Mouse (Mus musculus) neural tube, embryonic 10.5 days (tissue): ENCODE results near the gene Mroh8.
"Not testable (repeated sequence)": the region's sequence is repeated elsewhere in the genome, so short reads cannot be mapped to it uniquely, and the experiment has no call there.

Source experiments
- DNase-seq: peaks from one replicate; pipeline ENCODE4 v3.0.0-alpha.2; 2017; ENCODE audit warnings: low spot score; ENCODE audit errors: extremely low spot score

The Mroh8 gene

DNA sequence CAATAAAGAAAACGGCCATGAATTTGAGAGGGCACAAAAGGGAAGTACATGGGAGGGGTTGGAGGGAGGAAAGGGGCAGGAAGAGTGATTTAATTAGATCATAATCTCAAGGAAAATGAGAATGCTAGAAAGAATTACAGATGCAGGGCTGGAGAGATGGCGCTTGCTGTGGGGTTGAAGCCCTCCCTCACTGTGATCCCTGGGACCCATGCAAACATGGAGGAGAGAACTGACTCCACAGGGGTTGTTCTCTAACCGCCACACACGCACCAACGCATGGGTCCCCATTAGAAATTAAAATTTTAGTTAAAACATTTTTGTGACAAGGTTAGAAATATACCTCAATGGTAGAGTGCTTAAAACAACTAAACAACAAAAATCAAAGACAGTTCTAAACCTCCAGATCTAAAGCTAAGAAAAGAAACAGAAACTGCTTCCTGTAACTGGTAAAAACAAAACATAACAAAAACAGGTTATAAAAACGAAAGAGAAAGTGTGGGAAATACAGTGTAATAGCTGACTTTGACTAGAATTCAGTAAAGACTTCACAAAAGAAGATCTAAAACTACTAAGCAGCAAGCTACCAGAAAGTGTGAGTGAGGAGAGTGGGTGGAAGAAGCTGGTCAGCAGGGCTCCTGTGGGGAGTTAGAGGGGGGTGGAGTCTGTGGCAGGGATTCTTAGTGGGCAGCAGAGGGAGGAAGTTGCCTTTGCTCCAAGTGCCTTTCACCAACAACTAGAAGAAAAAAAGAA lies 78.1 kb downstream of the Mroh8 start:
- DNase-seq, result no peak

DNA sequence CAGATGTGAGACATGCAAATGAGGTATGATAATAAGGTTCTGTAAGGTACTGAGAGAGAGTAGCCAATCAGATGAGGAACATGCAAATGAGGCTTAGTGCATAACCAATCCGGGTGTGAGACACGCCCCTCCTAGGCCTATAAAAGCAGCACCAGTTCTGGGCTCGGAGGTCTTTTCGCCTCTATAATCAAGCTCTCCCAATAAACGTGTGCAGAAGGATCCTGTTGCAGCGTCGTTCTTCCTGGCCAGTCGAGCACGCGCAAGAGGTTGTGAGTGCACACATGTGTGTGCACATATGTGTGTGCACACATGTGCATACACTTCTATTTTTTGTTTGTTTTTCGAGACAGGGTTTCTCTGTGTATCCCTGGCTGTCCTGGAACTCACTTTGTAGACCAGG lies 80.9 kb downstream of the Mroh8 start:
- not testable (repeated sequence) for DNase-seq

DNA sequence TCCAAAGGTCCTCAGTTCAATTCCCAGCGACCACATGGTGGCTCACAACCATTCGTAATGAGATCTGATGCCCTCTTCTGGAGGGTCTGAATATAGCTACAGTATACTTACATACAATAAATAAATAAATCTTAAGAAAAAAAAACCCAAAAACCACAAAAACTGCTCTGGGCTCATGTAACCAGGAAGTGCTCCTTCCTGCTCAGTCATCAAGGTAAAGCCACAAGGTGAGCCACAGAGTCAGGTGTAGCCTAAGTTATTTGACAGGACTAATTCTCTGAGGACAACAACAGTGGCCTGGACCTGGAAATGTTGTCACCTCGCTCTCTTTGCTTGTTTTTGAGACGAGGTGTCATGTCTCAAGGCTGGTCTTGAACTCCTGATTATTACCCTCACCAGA lies 88.7 kb downstream of the Mroh8 start:
- DNase-seq, result no peak

DNA sequence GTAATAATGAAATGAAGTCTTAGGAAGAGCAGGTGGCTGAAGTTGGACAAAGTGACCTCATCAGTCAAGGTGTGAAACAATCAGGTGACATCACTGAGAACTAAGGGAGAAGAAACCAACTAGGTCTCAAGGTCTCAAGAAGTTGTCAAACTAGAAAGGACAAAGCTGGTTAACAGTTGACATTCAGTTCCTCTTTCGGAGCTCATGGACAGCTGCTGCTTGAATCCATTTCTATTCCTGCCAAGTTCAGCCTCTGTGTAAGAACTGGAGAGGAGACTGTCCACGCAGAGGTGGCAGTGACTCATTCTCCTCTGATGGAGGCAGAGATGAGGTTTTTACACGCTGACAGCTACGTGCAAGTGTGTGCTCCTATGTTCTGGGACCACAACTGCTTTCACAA lies 92.1 kb downstream of the Mroh8 start:
- DNase-seq, result no peak

DNA sequence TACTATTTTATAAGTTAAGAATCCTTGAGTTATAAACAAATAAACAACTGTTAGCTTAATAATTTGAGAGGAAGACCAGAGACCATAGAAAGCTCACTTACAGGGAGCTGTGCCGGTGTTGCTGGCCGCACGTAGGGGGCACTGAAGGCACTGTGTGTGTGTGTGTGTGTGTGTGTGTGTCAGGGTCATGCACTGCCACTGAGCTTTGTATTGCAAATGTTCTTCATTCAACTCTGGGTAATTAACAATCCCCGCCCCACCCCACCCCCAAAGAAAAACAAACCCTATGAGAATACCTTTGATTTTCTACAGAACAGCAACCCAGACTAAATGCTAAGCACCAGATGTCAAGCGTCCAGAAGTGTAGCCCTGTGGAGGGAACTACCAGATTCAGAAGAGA lies 92.8 kb downstream of the Mroh8 start:
- DNase-seq, result no peak

DNA sequence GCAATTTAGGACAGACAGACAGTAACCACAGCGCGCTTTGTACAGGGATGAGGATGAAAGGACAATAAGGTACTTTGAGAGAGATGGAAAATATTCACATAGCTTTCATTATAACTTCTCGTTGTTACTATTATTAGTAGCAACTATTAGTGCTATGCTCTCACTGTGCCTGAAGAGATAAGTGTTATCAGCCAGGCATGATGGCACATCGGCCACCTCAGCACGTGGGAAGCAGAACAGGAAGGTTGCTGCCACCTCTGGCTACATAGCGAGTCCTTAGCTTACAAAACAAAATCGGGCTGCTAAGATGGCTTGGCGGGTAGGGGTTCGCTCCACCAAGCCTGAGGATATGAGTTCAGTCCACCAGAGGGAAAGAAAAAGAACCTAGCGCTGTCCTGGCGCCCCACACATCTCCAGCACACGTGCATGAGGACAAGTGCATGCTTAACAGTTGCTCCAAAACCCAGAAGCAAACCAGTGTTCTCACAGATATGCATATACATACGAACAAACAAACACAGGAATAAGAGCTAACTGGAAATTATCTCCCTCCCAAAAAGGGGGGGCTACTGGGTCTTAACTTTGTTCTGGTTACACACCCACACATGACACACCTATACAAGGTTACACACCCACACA lies 94.2 kb downstream of the Mroh8 start:
- DNase-seq, result no peak

DNA sequence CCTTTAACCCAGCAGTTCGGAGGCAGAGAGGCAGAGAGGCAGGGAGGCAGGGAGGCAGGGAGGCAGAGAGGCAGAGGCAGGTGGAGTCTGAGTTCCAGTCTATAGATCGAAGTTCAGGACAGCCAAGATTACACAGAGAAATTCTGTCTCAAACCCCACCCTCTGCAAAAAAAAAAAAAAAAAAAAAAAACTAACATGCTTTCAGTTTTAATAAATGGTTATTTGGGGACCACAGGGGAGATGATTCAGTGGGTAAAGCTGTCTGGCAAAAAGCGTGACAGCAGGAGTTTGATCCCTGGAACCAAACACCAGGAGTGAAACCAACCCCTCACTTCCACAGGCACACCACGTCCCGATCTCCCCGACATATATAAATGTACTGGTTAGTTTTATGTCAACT lies 101.2 kb downstream of the Mroh8 start:
- no peak for DNase-seq

DNA sequence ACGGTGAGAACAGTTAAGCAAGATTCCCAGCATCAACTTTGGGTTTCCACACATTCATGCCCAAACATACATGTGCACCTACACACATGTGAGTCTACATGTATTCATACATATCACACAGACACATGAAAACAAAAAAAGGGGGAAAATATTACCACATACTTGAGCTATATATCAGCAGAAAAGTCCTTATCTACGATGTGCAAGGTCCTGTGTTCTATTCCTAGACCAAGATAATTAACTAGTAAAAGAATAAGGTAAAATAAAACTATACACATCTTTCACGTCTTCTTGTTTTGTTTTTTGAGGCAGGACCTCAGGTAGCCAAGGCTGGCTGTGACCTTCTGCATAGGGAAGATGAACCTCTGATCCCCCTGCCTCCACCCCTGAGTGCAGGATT lies 103.1 kb downstream of the Mroh8 start:
- no peak for DNase-seq

DNA sequence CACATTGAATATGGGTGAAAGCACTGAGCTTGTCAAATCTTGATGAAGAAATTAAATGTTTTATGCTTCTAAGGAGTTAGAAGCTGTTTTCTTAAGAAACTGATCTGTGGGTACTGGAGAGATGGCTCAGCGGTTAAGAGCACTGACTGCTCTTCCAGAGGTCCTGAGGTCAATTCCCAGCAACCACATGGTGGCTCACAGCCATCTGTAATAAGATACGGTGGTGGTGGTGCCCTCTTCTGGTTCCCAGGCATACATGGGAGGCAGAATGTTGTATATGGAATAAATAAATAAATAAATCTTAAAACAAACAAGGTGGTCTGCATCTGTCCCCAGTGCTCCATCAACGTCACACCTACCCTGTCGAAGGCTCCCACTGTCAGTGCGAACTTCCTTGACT lies 104.9 kb downstream of the Mroh8 start:
- no peak for DNase-seq

DNA sequence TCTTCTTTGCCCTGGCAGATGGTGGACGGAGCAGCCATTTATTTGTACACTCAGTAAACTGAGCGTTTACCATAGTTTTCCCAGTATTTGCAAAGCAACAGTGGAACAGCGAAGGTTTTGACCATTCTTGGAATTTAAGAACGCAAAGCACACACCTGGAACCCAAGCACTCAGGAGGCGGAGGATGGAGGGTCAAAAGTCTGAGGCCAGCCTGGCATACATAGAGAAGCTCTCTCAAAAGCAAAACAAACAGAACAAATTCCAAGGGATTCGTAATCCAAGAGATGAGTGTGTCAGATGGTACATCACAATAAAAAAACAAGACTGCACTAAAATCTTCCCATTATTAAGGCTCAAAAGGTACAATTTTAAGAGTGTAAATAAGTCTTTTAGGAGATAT lies 105.8 kb downstream of the Mroh8 start:
- DNase-seq, result no peak

DNA sequence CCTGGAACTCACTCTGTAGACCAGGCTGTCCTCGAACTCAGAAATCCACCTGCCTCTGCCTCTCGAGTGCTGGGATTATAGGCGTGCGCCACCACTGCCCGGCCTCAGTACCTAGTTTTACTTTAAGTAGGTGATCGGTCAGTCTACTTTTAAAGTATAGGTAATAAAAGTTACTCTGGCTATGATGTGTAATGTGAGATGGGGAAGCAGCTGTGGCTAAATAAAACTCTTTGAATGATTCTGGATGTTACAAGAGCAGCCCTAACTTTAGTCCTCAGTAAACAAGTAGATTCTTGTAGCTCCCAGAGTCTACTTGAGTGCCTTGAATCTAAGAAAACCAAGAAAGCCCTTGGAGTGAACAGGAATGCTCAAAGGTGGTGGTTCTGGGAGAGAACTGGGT lies 106.4 kb downstream of the Mroh8 start:
- DNase-seq, result no peak

DNA sequence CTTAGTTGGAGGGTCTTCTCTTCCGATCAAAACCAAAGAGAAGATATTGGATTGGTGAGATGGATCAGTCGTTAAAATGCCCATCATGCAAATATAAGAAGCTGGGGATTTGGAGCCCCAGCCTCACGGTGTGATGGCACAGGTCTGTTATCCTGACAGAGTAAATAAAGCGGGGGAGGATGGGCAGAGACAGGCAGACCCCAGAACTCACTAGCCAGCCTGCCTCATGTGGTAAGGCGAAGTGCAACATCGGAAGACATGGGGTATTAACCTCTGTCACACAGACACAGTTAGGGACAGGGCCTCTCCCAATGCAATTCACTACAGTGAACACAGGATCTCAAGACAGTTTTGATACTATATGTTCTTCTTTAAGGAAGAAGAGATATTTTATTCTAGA lies 108.7 kb downstream of the Mroh8 start:
- no peak for DNase-seq

DNA sequence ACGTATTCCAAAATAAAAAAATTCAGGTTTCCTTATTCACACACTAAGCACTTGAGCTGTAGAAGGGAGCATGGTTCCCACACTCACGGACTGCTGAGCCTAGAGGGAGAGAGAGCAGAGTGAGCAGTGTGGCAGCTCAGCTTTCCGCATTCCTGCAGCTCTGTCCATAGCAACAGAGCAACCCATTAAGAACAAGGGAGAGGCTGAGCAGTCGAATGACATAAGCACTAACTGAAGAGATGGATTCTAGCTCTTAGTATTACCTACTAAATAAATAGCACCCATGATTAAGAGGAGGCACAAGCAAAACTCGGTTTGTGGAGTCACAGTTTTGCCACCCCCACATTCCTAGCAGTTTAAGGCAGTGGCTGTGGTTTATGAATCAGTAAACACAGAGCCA lies 109.2 kb downstream of the Mroh8 start:
- DNase-seq, result peak; percentile 25

DNA sequence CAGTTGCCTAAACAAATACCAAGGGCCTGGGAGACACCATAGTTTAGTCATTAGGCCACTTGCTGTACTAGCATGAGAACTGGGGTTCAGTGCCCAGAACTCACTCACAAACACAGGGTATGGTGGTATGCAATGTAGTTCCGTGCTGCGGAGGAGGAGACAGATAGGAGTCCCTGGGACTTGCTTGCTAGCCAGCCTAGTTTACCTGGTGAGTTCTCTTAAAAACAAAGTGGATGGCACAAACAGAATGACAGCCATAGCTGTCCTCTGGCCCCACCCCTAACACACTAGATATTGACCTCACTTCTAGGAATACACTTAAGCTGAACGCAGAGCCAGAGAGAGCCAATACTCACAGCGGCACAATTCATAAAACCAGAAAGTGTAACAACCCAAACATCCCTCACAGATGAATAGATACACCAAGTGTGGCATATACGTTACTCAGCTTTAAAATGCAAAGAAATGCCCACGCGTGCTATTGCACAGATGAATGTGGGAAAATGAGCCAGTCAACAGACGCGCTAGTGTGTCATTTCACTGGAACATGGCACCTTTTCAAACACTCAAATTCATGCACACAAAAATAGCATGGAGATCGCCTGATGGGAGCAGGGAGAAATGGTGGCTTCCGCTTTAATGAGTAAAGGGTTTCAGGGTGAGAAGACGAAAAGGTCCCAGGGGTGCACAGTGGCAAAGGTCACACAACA lies 112.8 kb downstream of the Mroh8 start:
- no peak for DNase-seq

DNA sequence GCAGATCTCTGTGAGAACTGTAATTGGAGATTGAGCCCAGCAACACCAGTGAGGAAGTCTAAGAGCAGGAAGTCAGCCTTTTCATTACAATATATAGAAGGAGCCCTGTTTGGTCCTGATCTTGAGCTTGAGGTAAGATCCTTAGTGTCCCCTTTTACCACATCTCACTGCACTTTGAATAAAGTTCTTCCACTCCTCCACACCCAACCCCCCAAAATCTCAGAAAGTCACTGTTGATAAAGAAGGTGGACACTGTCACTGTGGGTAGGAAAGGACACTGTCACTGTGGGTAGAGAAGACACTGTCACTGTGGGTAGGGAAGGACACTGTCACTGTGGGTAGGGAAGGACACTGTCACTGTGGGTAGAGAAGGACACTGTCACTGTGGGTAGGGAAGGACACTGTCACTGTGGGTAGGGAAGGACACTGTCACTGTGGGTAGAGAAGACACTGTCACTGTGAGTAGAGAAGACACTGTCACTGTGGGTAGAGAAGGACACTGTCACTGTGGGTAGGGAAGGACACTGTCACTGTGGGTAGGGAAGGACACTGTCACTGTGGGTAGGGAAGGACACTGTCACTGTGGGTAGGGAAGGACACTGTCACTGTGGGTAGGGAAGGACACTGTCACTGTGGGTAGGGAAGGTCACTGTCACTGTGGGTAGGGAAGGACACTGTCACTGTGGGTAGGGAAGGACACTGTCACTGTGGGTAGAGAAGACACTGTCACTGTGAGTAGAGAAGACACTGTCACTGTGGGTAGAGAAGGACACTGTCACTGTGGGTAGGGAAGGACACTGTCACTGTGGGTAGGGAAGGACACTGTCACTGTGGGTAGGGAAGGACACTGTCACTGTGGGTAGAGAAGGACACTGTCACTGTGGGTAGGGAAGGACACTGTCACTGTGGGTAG lies 113.8 kb downstream of the Mroh8 start:
- not testable (repeated sequence) for DNase-seq

DNA sequence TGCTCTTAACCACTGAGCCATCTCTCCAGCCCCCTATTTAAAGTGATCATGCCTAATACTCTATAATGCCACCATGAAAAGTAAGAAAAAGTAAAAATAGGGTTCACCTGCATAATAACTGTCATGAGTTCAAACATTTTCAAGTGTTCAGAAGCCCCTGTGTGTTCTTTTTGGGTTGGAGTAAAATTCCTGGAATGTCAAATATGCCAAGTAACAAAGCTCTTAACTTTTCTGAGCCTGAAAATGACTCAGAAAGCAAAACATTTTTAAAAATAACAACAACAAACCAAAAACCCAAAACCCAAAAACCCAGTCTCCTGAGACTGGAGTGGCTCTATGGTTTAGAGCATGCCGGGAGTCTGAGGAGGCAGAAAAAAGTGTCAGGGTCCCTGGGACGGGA lies 115.2 kb downstream of the Mroh8 start:
- no peak for DNase-seq
